Mouse (Mus musculus) central nervous system, embryonic 11.5 days (tissue): ENCODE results near the gene Trim21. TPM values are rescaled to one million over a fixed set of nuclear protein-coding genes. Genes with fewer than 3 reads are reported as not detected.

ENCODE experiments used
- polyA plus RNA-seq: library from polyadenylated mRNA; depleted of rRNA; stranded (reverse); fragments of >200 nt; gene quantifications from 2 replicates; pipeline ENCODE4 v1.2.3, GENCODE M21; 2012; rRNA removed

Gene Trim21
- polyA plus RNA-seq = 4.2 and 5.1 TPM in 2 replicates

GRCm38 (mm10) chr7:102564999-102565997 lies at the start of gene Trim21:
Gene Trim21 (minus strand): TSS chr7:102565486.

GRCm38 (mm10) chr7:102597378-102598031 lies 32.2 kb upstream of the Trim21 start, which contains the start of gene Olfr552:
Gene Olfr552 (plus strand): TSS chr7:102597770.

GRCm38 (mm10) chr7:102591786-102592185 lies 26.5 kb upstream of the Trim21 start, which contains the start of gene Olfr551:
Gene Olfr551 (minus strand): TSS chr7:102591886.

GRCm38 (mm10) chr7:102571142-102571541 lies 5.9 kb upstream of the Trim21 start, which contains the start of gene Olfr550:
Gene Olfr550 (plus strand): TSS chr7:102571442.

GRCm38 (mm10) chr7:102549570-102549969 lies 15.7 kb downstream of the Trim21 start, which contains the start of gene Olfr549:
Gene Olfr549 (plus strand): TSS chr7:102549870.

GRCm38 (mm10) chr7:102540596-102540995 lies 24.7 kb downstream of the Trim21 start, which contains the start of gene Olfr548-ps1:
Gene Olfr548-ps1 (plus strand): TSS chr7:102540896.

GRCm38 (mm10) chr7:102534449-102534848 lies 30.8 kb downstream of the Trim21 start, which contains the start of gene Olfr547:
Gene Olfr547 (plus strand): TSS chr7:102534749.

Other genes starting within 250 kb of the Trim21 start
- 159 and 361 TPM in 2 replicates for gene Rrm1, start 123.8 kb downstream of the Trim21 start, polyA plus RNA-seq
- not detected in 2 replicates for gene Olfr543, start 83.8 kb downstream of the Trim21 start, polyA plus RNA-seq
- not detected in 2 replicates for gene Olfr544, start 77.2 kb downstream of the Trim21 start, polyA plus RNA-seq
- gene Olfr545, start 65.9 kb downstream of the Trim21 start, polyA plus RNA-seq = not detected in 2 replicates
- gene Olfr547, start 30.7 kb downstream of the Trim21 start, polyA plus RNA-seq = not detected in 2 replicates
- gene Olfr548-ps1, start 24.6 kb downstream of the Trim21 start, polyA plus RNA-seq = 0.01 TPM in 1 of 2 replicates, not detected in the other
- gene Olfr549, start 15.6 kb downstream of the Trim21 start, polyA plus RNA-seq = not detected in 2 replicates
- gene Olfr550, start 6.0 kb upstream of the Trim21 start, polyA plus RNA-seq = not detected in 2 replicates
- gene Olfr551, start 26.4 kb upstream of the Trim21 start, polyA plus RNA-seq = not detected in 2 replicates
- gene Olfr552, start 32.3 kb upstream of the Trim21 start, polyA plus RNA-seq = not detected in 2 replicates
- not detected in 2 replicates for gene Olfr553, start 52.7 kb upstream of the Trim21 start, polyA plus RNA-seq
- not detected in 2 replicates for gene Olfr554, start 72.9 kb upstream of the Trim21 start, polyA plus RNA-seq
- not detected in 2 replicates for gene Olfr555, start 93.3 kb upstream of the Trim21 start, polyA plus RNA-seq
- not detected in 2 replicates for gene Olfr556, start 99.4 kb upstream of the Trim21 start, polyA plus RNA-seq
- gene Trim68, start 121.8 kb upstream of the Trim21 start, polyA plus RNA-seq = 20.2 and 24.8 TPM in 2 replicates
- gene Olfr557, start 130.4 kb upstream of the Trim21 start, polyA plus RNA-seq = 0.06 TPM in 1 of 2 replicates, not detected in the other
- gene Olfr558, start 136.7 kb upstream of the Trim21 start, polyA plus RNA-seq = 0.04 and 0.21 TPM in 2 replicates
- not detected in 2 replicates for gene Olfr33, start 153.6 kb upstream of the Trim21 start, polyA plus RNA-seq
- not detected in 2 replicates for gene Olfr559, start 162.0 kb upstream of the Trim21 start, polyA plus RNA-seq
- gene Olfr560, start 193.9 kb upstream of the Trim21 start, polyA plus RNA-seq = not detected in 2 replicates
- 0.06 and 0.15 TPM in 2 replicates for gene Olfr78, start 194.0 kb upstream of the Trim21 start, polyA plus RNA-seq
- 0.05 TPM in 1 of 2 replicates, not detected in the other for gene Olfr561, start 205.7 kb upstream of the Trim21 start, polyA plus RNA-seq
- gene Olfr564, start 238.0 kb upstream of the Trim21 start, polyA plus RNA-seq = not detected in 2 replicates